Mouse (Mus musculus) megakaryocyte, embryonic 14.5 days (primary cell): ENCODE results near the gene Gm20721. TPM values are rescaled to one million over a fixed set of nuclear protein-coding genes. Genes with fewer than 3 reads are reported as not detected.
A peak's percentile ranks its signal among the peaks of the same experiment; 100 is the strongest.

ENCODE experiments used
- H3K27me3 ChIP-seq: replicated peaks from 2 replicates; pipeline ENCODE3; 2012; ENCODE audit warnings: inconsistent platforms
- H3K36me3 ChIP-seq: replicated peaks from 2 replicates; pipeline ENCODE3; 2012; ENCODE audit warnings: low read length, inconsistent platforms, mixed read lengths
- H3K4me1 ChIP-seq: 2 replicates; pipeline ENCODE4 v1.6.1; 2012; ENCODE audit warnings: inconsistent platforms
- H3K4me3 ChIP-seq: replicated peaks from 2 replicates; pipeline ENCODE3; 2012; ENCODE audit warnings: moderate library complexity, mild to moderate bottlenecking, inconsistent platforms
- H3K9me3 ChIP-seq: 2 replicates; pipeline ENCODE4 v1.6.1; 2012; ENCODE audit warnings: inconsistent platforms
- FLI1 ChIP-seq: IDR thresholded peaks from 2 replicates; pipeline ENCODE4 v1.6.1; 2012; ENCODE audit warnings: low read length, inconsistent platforms, mixed read lengths
- GATA1 ChIP-seq: IDR thresholded peaks from 3 replicates; pipeline ENCODE4 v1.6.1; 2012; ENCODE audit warnings: mixed read lengths, low read length, inconsistent platforms, borderline replicate concordance
- polyA plus RNA-seq: library from polyadenylated mRNA; stranded (reverse); fragments of >175 nt; gene quantifications from 2 replicates; pipeline ENCODE4 v1.2.3, GENCODE M21; 2012; ENCODE audit warnings: low replicate concordance; ENCODE audit not compliant: insufficient read depth

The Gm20721 gene
- polyA plus RNA-seq, 1 experiment, result 0.57 TPM

DNA sequence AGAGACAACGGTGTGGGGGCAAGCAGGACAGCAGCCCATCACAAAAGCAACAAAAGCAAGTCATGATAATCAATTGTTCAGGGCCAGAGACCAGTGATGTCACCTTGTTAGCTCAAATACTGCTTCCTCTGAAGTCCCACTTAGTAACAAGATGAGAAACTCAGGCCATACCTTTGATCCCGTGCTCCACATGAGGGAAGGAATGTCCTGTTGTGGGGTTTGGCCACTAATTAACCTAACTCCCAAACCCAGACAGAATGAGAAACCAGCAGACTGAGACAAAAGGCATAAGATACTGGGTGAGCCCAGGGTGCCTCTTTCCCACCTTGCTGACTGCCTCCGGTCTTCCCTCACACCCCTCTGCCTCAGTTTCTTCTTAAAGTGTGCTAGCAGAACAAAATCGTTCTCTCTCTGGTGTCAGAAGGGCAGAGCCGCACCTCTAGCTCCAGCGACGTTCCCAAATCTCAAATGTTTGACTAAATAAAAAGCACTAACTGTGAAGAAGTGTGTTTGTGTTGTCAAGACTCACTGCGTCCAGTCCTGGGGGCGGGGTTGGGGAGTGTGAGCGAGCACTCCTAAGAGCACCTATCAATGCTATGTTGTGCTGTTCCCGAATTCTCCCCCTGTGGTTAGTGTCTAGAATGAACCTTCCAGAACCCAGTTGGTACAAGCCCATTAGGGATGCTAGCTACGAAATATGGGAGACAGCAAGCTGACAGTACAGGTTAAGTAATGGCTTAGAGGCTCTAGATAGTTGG, 57.7 kb downstream of the Gm20721 start:
- peaks cover 62% of the 10 kb centered on the region for H3K27me3 ChIP-seq

GRCm38 (mm10) chr2:174287921-174288320, 58.6 kb downstream of the Gm20721 start:
- Histone ChIP-seq H3K36me3 (peaks cover 87% of the 10 kb centered on the region), H3K9me3 (peaks cover 30% of the 10 kb centered on the region), H3K4me1 (peaks cover 36% of the 10 kb centered on the region), H3K4me3 (no peak overlapping the region), H3K27me3 (peaks cover 71% of the 10 kb centered on the region)
- TF ChIP-seq FLI1 (no peak), GATA1 (no peak)

More for the DNA sequence above, 57.7 kb downstream of the Gm20721 start:
- Histone ChIP-seq H3K4me1 (peaks cover 42% of the 10 kb centered on the region), H3K36me3 (peaks cover 77% of the 10 kb centered on the region), H3K9me3 (peaks cover 30% of the 10 kb centered on the region), H3K4me3 (no peak overlapping the region)
- TF ChIP-seq FLI1 (no peak), GATA1 (no peak)

GRCm38 (mm10) chr2:174285921-174286470, 60.5 kb downstream of the Gm20721 start:
- TF ChIP-seq FLI1, result no peak
- no peak for TF ChIP-seq GATA1
- H3K27me3 ChIP-seq, result peaks cover 77% of the 10 kb centered on the region
- H3K36me3 ChIP-seq, result peaks cover 95% of the 10 kb centered on the region
- peak overlapping the region; percentile 64 for H3K4me3 ChIP-seq
- peaks cover 30% of the 10 kb centered on the region for H3K9me3 ChIP-seq
- peaks cover 18% of the 10 kb centered on the region for H3K4me1 ChIP-seq

DNA sequence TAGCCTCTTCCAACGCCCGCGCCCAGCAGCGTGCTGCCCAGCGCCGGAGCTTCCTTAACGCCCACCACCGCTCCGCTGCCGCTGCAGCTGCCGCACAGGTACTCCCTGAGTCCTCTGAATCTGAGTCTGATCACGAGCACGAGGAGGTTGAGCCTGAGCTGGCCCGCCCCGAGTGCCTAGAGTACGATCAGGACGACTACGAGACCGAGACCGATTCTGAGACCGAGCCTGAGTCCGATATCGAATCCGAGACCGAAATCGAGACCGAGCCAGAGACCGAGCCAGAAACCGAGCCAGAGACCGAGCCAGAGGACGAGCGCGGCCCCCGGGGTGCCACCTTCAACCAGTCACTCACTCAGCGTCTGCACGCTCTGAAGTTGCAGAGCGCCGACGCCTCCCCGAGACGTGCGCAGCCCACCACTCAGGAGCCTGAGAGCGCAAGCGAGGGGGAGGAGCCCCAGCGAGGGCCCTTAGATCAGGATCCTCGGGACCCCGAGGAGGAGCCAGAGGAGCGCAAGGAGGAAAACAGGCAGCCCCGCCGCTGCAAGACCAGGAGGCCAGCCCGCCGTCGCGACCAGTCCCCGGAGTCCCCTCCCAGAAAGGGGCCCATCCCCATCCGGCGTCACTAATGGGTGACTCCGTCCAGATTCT, 61.6 kb downstream of the Gm20721 start:
- Histone ChIP-seq H3K36me3 (peaks cover 96% of the 10 kb centered on the region), H3K27me3 (peaks cover 71% of the 10 kb centered on the region), H3K4me3 (no peak overlapping the region), H3K9me3 (peaks cover 30% of the 10 kb centered on the region), H3K4me1 (peaks cover 14% of the 10 kb centered on the region)
- TF ChIP-seq FLI1, result no peak
- TF ChIP-seq GATA1, result no peak

DNA sequence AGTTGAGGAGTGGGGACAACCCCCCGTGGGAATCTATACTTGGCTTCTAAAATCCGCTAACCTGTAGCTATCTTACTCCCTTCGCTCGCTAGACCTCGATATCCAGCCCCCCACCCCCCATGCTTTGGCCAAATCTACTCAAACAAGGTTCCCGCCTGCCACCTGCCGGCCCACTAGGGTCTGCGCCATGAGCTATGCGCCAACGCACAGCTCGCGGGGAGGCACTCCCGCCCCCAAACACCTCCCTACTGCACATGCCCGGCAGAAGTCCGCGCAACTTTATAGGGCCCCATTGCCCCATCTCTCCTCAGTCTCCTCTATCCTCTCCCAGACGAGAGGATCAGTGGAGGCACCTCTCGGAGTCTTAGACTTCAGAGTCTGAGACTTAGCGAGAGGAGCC, 62.5 kb downstream of the Gm20721 start, which contains the start of gene Gnas:
Gene Gnas (plus strand): TSS at position 310 of the 400 bp plus-strand sequence.
- Histone ChIP-seq H3K4me1 (peaks cover 8% of the 10 kb centered on the region), H3K4me3 (no peak within 1 kb of the TSS), H3K9me3 (peaks cover 30% of the 10 kb centered on the region), H3K27me3 (peaks cover 64% of the 10 kb centered on the region), H3K36me3 (peaks cover 99% of the 10 kb centered on the region)
- TF ChIP-seq GATA1 (no peak), FLI1 (no peak)

- Histone ChIP-seq H3K4me1 (peaks cover 10% of the 10 kb centered on the region), H3K9me3 (peaks cover 30% of the 10 kb centered on the region), H3K27me3 (peaks cover 60% of the 10 kb centered on the region), H3K36me3 (peaks cover 100% of the 10 kb centered on the region), H3K4me3 (no peak overlapping the region)
- TF ChIP-seq GATA1 (no peak), FLI1 (no peak)
Observed at GRCm38 (mm10) chr2:174283341-174283740, 63.2 kb downstream of the Gm20721 start.

Other genes starting within 250 kb of the Gm20721 start
- gene Npepl1, start 236.4 kb downstream of the Gm20721 start, polyA plus RNA-seq, result 121 and 165 TPM in 2 replicates
- gene Gnas, start 62.4 kb downstream of the Gm20721 start, polyA plus RNA-seq, result 1,157 and 1,276 TPM in 2 replicates
- gene Nelfcd, start 69.1 kb upstream of the Gm20721 start, polyA plus RNA-seq, result 36.2 and 36.8 TPM in 2 replicates
- 145 and 269 TPM in 2 replicates for gene Ctsz, start 92.3 kb upstream of the Gm20721 start, polyA plus RNA-seq
- 11.2 and 32.6 TPM in 2 replicates for gene Tubb1, start 104.0 kb upstream of the Gm20721 start, polyA plus RNA-seq
- 161 and 328 TPM in 2 replicates for gene Atp5e, start 117.4 kb upstream of the Gm20721 start, polyA plus RNA-seq
- 4.1 and 30.0 TPM in 2 replicates for gene Prelid3b, start 126.4 kb upstream of the Gm20721 start, polyA plus RNA-seq